Mouse (Mus musculus) CH12.LX (cell line): ENCODE data around the gene Etl4.

Experiments
- BHLHE40 ChIP-seq: IDR thresholded peaks from 2 replicates; pipeline ENCODE4 v1.6.1; 2011; ENCODE audit warnings: mild to moderate bottlenecking, low read depth, low read length, improper control_type of control experiment
- CHD1 ChIP-seq: IDR thresholded peaks from 2 replicates; pipeline ENCODE4 v1.6.1; 2012; ENCODE audit warnings: low read depth, low read length, improper control_type of control experiment, inconsistent platforms
- CTCF ChIP-seq, 2 experiments: IDR thresholded peaks in 1 of 2; conservative IDR thresholded peaks in 1 of 2; 2 replicates each; pipeline ENCODE4 v1.5.1; 2011 to 2012; ENCODE audit warnings: low read depth in 2 of 2, low read length in 2 of 2, improper control_type of control experiment in 1 of 2, inconsistent platforms in 1 of 2, mild to moderate bottlenecking in 1 of 2, moderate library complexity in 1 of 2
- EP300 ChIP-seq: IDR thresholded peaks from 2 replicates; pipeline ENCODE4 v1.6.1; 2011; ENCODE audit warnings: low read length, improper control_type of control experiment
- MAFK ChIP-seq: IDR thresholded peaks from 2 replicates; pipeline ENCODE4 v1.6.1; 2011; ENCODE audit warnings: low read length, improper control_type of control experiment; ENCODE audit not compliant: insufficient replicate concordance
- USF1 ChIP-seq: IDR thresholded peaks from 2 replicates; pipeline ENCODE4 v1.6.1; 2014; ENCODE audit warnings: low read depth, mild to moderate bottlenecking, inconsistent platforms, low read length, improper control_type of control experiment

GRCm38 (mm10) chr2:20352796-20353195 lies 443.2 kb downstream of the Etl4 start:
- TF ChIP-seq MAFK (no peak), USF1 (no peak), CTCF (conservative IDR thresholded peaks at IDR 0.05 in 1 of 2, IDR thresholded peaks at IDR 0.05 in 1 of 2; ENCODE audit: low read depth in 2 of 2, low read length in 2 of 2) (no peak), CHD1 (no peak), EP300 (no peak), BHLHE40 (no peak)
